Mouse (Mus musculus) lung, postnatal 0 days (tissue): ENCODE results near the gene Zfp160. TPM values are rescaled to one million over a fixed set of nuclear protein-coding genes. Genes with fewer than 3 reads are reported as not detected.
A peak's percentile ranks its signal among the peaks of the same experiment; 100 is the strongest.
"Not testable (repeated sequence)": the region's sequence is repeated elsewhere in the genome, so short reads cannot be mapped to it uniquely, and the experiment has no call there.

Source experiments
- ATAC-seq: fragments of 200-750 bp; cut with Nextera tagmentation; 2 replicates; pipeline ENCODE4 v1.8.0; 2017; ENCODE audit warnings: moderate library complexity
- DNase-seq: peaks from one replicate; pipeline ENCODE4 v3.0.0-alpha.2; 2016; ENCODE audit warnings: low spot score
- H3K27ac ChIP-seq: fragments of 300-500 bp; sonication (generic); 2 replicates; pipeline ENCODE4 v1.5.1; 2014; ENCODE audit warnings: antibody characterized with exemption, mild to moderate bottlenecking, low read length, mixed read lengths
- H3K27me3 ChIP-seq: fragments of 300-500 bp; sonication (generic); replicated peaks from 2 replicates; pipeline ENCODE4 v1.6.1; 2014; ENCODE audit warnings: low read length, mixed read lengths; ENCODE audit not compliant: insufficient read depth
- H3K36me3 ChIP-seq: fragments of 300-500 bp; sonication (generic); 2 replicates; pipeline ENCODE4 v1.6.1; 2014; ENCODE audit warnings: low read length, mixed read lengths; ENCODE audit not compliant: insufficient read depth
- H3K4me1 ChIP-seq: fragments of 300-500 bp; sonication (generic); 2 replicates; pipeline ENCODE4 v1.6.1; 2014; ENCODE audit warnings: antibody characterized with exemption, low read depth, low read length, mixed read lengths; ENCODE audit not compliant: insufficient read depth
- H3K4me2 ChIP-seq: fragments of 300-500 bp; sonication (generic); replicated peaks from 2 replicates; pipeline ENCODE4 v1.6.1; 2014; ENCODE audit warnings: low read depth, mild to moderate bottlenecking, low read length, moderate library complexity, mixed read lengths
- H3K4me3 ChIP-seq: fragments of 300-500 bp; sonication (generic); 2 replicates; pipeline ENCODE4 v1.5.1; 2014; ENCODE audit warnings: low read depth, low read length
- H3K9ac ChIP-seq: fragments of 300-500 bp; sonication (generic); replicated peaks from 2 replicates; pipeline ENCODE4 v1.6.1; 2014; ENCODE audit warnings: low read depth, mild to moderate bottlenecking
- H3K9me3 ChIP-seq: fragments of 300-500 bp; sonication (generic); 2 replicates; pipeline ENCODE4 v1.6.1; 2016; ENCODE audit warnings: low read length, mixed read lengths
- CTCF ChIP-seq: IDR thresholded peaks from 2 replicates; pipeline ENCODE4 v1.5.1; 2016; ENCODE audit warnings: antibody characterized with exemption, mild to moderate bottlenecking
- EP300 ChIP-seq: IDR thresholded peaks from 2 replicates; pipeline ENCODE4 v1.6.1; 2016; ENCODE audit warnings: antibody characterized with exemption, mild to moderate bottlenecking, control low read depth
- whole genome bisulfite sequencing: fragments of 180-500 bp; shearing (Covaris S2); extraction: QIAGEN DNeasy Blood & Tissue Kit; methylation state at CpG from one replicate; pipeline ENCODE4 v1.1.7; 2014; 5-methylcytosine and 5-hydroxymethylcytosine counted together
- polyA plus RNA-seq: library from polyadenylated mRNA; unstranded; fragments of >200 nt; fragmentation: Nextera tagmentation; extraction: Ambion mirVana; gene quantifications from 2 replicates; pipeline ENCODE4 v1.2.1, GENCODE M21; 2015

Zfp160 gene
- polyA plus RNA-seq, 1 experiment from 2014 or later = 7.7 TPM

DNA sequence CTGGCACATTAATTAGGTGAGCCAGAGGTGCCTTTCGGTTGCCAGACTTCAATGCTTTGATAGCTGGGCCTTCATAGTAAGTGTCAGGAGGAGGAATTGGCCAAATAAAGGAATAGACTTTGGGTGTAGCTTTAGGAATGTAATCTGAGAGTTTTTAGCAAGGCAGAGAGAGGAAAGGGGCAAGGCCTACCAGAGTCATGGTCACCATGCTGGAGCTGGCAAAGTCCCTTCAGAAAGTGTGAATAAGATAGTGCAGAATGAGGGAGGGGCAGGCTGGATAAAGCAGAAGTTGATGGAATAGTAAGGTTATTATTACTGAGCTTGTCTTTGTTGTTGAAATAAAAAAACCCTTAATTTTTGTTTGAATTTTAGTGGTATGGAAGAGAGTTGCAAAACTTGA is 1.0 kb downstream of the Zfp160 start:
- Histone ChIP-seq H3K27ac (peak overlapping the region; percentile 95), H3K9ac (peak overlapping the region; percentile 82), H3K9me3 (no peaks in the 10 kb centered on the region), H3K4me2 (peak overlapping the region; percentile 71), H3K4me3 (peak overlapping the region; percentile 93), H3K4me1 (peaks cover 7% of the 10 kb centered on the region; the same call in 1 of the 2 replicates), H3K27me3 (no peaks in the 10 kb centered on the region), H3K36me3 (no peaks in the 10 kb centered on the region; the same call in 1 of the 2 replicates)
- WGBS = 0% methylated on average over 1 of the region's 1 CpGs
- peak; percentile 5 for DNase-seq
- ATAC-seq = no peak
- no peak for TF ChIP-seq CTCF
- TF ChIP-seq EP300 = no peak

DNA sequence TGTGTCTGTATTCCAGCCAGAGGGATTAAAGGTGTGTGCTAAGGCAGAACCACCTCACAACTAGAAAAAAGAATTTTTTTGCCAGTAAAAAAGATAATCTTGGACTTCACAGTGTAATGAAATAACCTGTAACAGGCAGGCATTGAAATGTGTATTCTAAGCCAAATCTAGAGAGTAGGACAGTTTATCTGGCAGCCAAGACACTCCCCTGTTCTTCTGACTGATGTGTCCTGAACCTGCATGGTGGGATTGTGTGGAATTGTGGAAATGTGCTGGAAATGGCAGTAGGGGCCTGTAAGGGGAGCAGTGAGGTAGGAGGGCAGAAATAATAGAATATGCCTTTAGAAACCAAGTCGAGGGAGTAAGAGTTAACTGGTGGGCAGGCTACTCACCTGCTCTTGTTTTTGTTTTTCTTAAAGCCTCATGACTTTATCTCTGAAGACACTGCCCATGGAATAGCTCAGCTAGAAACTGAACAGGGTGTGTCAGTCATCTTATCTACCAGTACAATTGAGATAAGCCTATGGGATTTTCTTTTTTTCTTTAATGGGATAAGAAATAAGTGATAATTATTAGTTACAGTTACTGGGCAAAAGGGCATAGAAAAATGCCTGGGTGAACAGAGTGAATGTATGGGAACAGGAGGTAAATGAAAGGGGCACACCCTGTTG is 9.8 kb downstream of the Zfp160 start:
- no peak for ATAC-seq
- Histone ChIP-seq H3K4me3 (no peak overlapping the region), H3K4me2 (no peak overlapping the region), H3K27me3 (no peaks in the 10 kb centered on the region), H3K9me3 (no peaks in the 10 kb centered on the region), H3K9ac (no peak overlapping the region), H3K4me1 (no peaks in the 10 kb centered on the region), H3K27ac (no peak overlapping the region), H3K36me3 (peaks cover 10% of the 10 kb centered on the region; the same call in 1 of the 2 replicates)
- no peak for TF ChIP-seq EP300
- TF ChIP-seq CTCF = no peak
- 88% methylated on average over 1 of the region's 1 CpGs for WGBS
- no peak for DNase-seq

DNA sequence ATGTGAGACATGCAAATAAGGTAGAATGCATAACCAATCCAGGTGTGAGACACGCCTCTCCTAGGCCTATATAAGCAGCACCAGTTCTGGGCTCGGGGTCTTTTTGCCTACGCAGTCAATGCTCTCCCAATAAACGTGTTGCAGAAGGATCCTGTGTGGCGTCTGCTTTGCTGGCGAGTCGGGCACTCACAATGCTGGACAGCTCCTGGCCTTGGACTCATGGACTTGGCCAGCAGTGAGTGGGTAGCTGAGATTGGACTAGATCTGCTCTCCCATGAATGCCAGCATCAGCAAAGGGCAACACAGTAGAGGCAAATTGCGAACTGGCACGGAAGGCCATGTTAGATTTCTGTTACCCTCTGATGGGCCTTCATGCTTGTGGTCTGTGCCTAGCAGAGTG is 39.3 kb downstream of the Zfp160 start:
- WGBS = 84% methylated on average over 9 of the region's 9 CpGs
- H3K27me3 ChIP-seq, ATAC-seq: not testable (repeated sequence)

GRCm38 (mm10) chr17:21050901-21051300 is 42.2 kb downstream of the Zfp160 start:
- no peaks in the 10 kb centered on the region for H3K9me3 ChIP-seq
- WGBS = 71% methylated on average over 1 of the region's 1 CpGs

More for the DNA sequence above, 39.3 kb downstream of the Zfp160 start:
- not testable (repeated sequence) for DNase-seq, H3K4me2 ChIP-seq, H3K9ac ChIP-seq, H3K9me3 ChIP-seq, H3K27ac ChIP-seq, H3K4me1 ChIP-seq, H3K4me3 ChIP-seq, H3K36me3 ChIP-seq

GRCm38 (mm10) chr17:21051341-21051740 is 42.6 kb downstream of the Zfp160 start:
- not testable (repeated sequence) for H3K4me2 ChIP-seq, H3K27ac ChIP-seq, H3K4me1 ChIP-seq, H3K4me3 ChIP-seq, H3K27me3 ChIP-seq, H3K9ac ChIP-seq, H3K36me3 ChIP-seq, DNase-seq, H3K9me3 ChIP-seq
- ATAC-seq = peak; percentile 55
- WGBS = no CpG with 5 or more reads among the region's 3 CpGs

More at GRCm38 (mm10) chr17:21050901-21051300, 42.2 kb downstream of the Zfp160 start:
- no peak overlapping the region for H3K9ac ChIP-seq
- H3K36me3 ChIP-seq = no peaks in the 10 kb centered on the region
- ATAC-seq = no peak; the same call in 1 of the 2 replicates
- H3K4me2 ChIP-seq = no peak overlapping the region
- no peak overlapping the region for H3K4me3 ChIP-seq
- no peaks in the 10 kb centered on the region for H3K4me1 ChIP-seq
- DNase-seq = no peak
- no peak overlapping the region for H3K27ac ChIP-seq
- H3K27me3 ChIP-seq = no peaks in the 10 kb centered on the region
- TF ChIP-seq EP300 (no peak), CTCF (no peak)

DNA sequence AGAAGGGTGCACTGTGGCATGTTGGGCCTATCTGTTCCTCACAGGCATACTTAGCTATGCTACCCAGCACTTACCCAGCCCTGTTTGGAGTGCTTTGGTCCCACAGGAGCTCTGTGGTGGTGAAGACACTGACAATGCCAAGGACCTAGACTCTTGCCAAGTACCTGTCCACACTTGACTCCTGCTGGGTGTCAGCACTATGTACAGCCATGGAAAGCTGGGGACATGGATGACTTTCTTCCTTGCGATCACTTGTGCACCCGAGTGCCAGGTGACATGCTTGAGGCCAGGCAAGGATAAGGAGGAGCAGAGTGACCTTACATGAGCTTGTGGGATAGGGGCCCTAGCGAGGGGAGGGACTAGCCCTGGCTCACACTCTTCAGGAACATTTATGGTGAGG is 43.2 kb downstream of the Zfp160 start:
- H3K9ac ChIP-seq, H3K4me2 ChIP-seq, H3K27ac ChIP-seq, H3K27me3 ChIP-seq, H3K36me3 ChIP-seq, DNase-seq, H3K9me3 ChIP-seq, ATAC-seq, H3K4me3 ChIP-seq, H3K4me1 ChIP-seq: not testable (repeated sequence)
- 76% methylated on average over 3 of the region's 3 CpGs for WGBS

DNA sequence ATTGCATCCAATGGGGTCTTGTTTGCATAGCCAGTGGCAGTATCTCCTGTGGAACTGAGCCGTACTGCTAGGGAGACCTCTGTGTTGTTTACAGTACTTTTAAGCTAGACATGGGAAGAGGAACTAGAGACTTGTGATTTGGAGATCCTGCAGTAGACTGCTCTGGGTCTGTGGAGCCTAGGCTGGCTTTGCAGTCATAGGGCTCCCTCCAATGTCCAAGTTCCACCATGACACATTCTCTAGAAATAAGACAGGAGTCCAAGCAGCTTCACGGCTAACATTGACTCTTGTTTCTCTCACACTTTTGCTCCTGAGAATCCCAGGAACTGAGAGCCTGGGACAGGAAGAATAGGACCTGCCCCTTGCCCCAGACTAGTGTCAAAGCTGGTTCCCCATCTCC is 44.6 kb downstream of the Zfp160 start:
- no peaks in the 10 kb centered on the region for H3K9me3 ChIP-seq
- no peak overlapping the region for H3K4me3 ChIP-seq
- TF ChIP-seq EP300 (no peak), CTCF (peak; percentile 35; the same call in 1 of the 2 replicates)
- no peaks in the 10 kb centered on the region for H3K36me3 ChIP-seq
- no peaks in the 10 kb centered on the region for H3K27me3 ChIP-seq
- H3K4me1 ChIP-seq = no peaks in the 10 kb centered on the region
- no peak overlapping the region for H3K9ac ChIP-seq
- DNase-seq (no peak), ATAC-seq (no peak)
- H3K27ac ChIP-seq = no peak overlapping the region
- no peak overlapping the region for H3K4me2 ChIP-seq
- WGBS = 75% methylated on average over 2 of the region's 2 CpGs

GRCm38 (mm10) chr17:21055111-21055510 is 46.4 kb downstream of the Zfp160 start:
- H3K4me3 ChIP-seq, ATAC-seq, H3K36me3 ChIP-seq, H3K27ac ChIP-seq, DNase-seq, H3K4me2 ChIP-seq, H3K27me3 ChIP-seq, H3K4me1 ChIP-seq, H3K9me3 ChIP-seq, H3K9ac ChIP-seq: not testable (repeated sequence)
- WGBS = 70% methylated on average over 1 of the region's 1 CpGs
